Mouse (Mus musculus) hindbrain, postnatal 0 days (tissue): ENCODE data around the gene Pklr. TPM values are rescaled to one million over a fixed set of nuclear protein-coding genes. Genes with fewer than 3 reads are reported as not detected.
A peak's percentile ranks its signal among the peaks of the same experiment; 100 is the strongest.

Experiments used
- ATAC-seq: fragments of 200-750 bp; cut with Nextera tagmentation; 2 replicates; pipeline ENCODE4 v1.8.0; 2017; ENCODE audit warnings: mild to moderate bottlenecking, moderate TSS enrichment, moderate library complexity
- DNase-seq: peaks from one replicate; pipeline ENCODE4 v3.0.0-alpha.2; 2015; ENCODE audit warnings: low spot score
- H3K27ac ChIP-seq: fragments of 300-500 bp; sonication (generic); 2 replicates; pipeline ENCODE4 v1.5.1; 2014; ENCODE audit warnings: mild to moderate bottlenecking
- H3K27me3 ChIP-seq: fragments of 300-500 bp; sonication (generic); 2 replicates; pipeline ENCODE4 v1.6.1; 2014; ENCODE audit warnings: low read length, mixed read lengths; ENCODE audit not compliant: insufficient read depth
- H3K36me3 ChIP-seq: fragments of 300-500 bp; sonication (generic); 2 replicates; pipeline ENCODE4 v1.6.1; 2014; ENCODE audit warnings: low read length, mixed read lengths; ENCODE audit not compliant: insufficient read depth
- H3K4me1 ChIP-seq: fragments of 300-500 bp; sonication (generic); 2 replicates; pipeline ENCODE4 v1.6.1; 2014; ENCODE audit warnings: antibody characterized with exemption, low read length, mixed read lengths; ENCODE audit not compliant: insufficient read depth
- H3K4me2 ChIP-seq: fragments of 300-500 bp; sonication (generic); 2 replicates; pipeline ENCODE4 v1.6.1; 2014; ENCODE audit warnings: low read depth, mild to moderate bottlenecking, low read length, moderate library complexity, mixed read lengths
- H3K4me3 ChIP-seq: fragments of 300-500 bp; sonication (generic); 2 replicates; pipeline ENCODE4 v1.5.1; 2014; ENCODE audit warnings: low read length
- H3K9ac ChIP-seq: fragments of 300-500 bp; sonication (generic); replicated peaks from 2 replicates; pipeline ENCODE4 v1.6.1; 2014; ENCODE audit warnings: mild to moderate bottlenecking, low read length, moderate library complexity, mixed read lengths
- H3K9me3 ChIP-seq: fragments of 300-500 bp; sonication (generic); 2 replicates; pipeline ENCODE4 v1.6.1; 2016; ENCODE audit warnings: low read length, mixed read lengths
- CTCF ChIP-seq: IDR thresholded peaks from 2 replicates; pipeline ENCODE4 v1.5.1; 2016; ENCODE audit warnings: antibody characterized with exemption, control low read depth, low read depth
- whole genome bisulfite sequencing: fragments of 180-500 bp; shearing (Covaris S2); extraction: QIAGEN DNeasy Blood & Tissue Kit; methylation state at CpG from one replicate; pipeline ENCODE4 v1.1.7; 2014; 5-methylcytosine and 5-hydroxymethylcytosine counted together
- polyA plus RNA-seq: library from polyadenylated mRNA; unstranded; fragments of >200 nt; fragmentation: Nextera tagmentation; extraction: Ambion mirVana; gene quantifications from 2 replicates; pipeline ENCODE4 v1.2.1, GENCODE M21; 2015
- total RNA-seq: library from RNA; depleted of rRNA; stranded (reverse); fragments of >200 nt; gene quantifications from 2 replicates; pipeline ENCODE4 v1.2.3, GENCODE M21; 2014; rRNA removed

The Pklr gene
- total and polyA plus RNA-seq, 2 experiments from 2014 or later = 0.10 TPM; not detected in 1

GRCm38 (mm10) chr3:89188478-89188875 is 52.5 kb downstream of the Pklr start:
- WGBS = 70% methylated on average over 12 of the region's 12 CpGs
- Histone ChIP-seq H3K4me1 (0 out of 2 replicates have a peak, but pooled peaks cover 6% of the 10 kb centered on the region), H3K36me3 (no peaks in the 10 kb centered on the region), H3K4me2 (no peak overlapping the region), H3K9me3 (no peaks in the 10 kb centered on the region), H3K4me3 (no peak overlapping the region), H3K27me3 (no peaks in the 10 kb centered on the region), H3K9ac (no peak overlapping the region), H3K27ac (no peak overlapping the region)
- DNase-seq = no peak
- TF ChIP-seq CTCF = no peak
- no peak for ATAC-seq

- H3K4me2 ChIP-seq = no peak overlapping the region
- TF ChIP-seq CTCF = no peak
- no peaks in the 10 kb centered on the region for H3K36me3 ChIP-seq
- DNase-seq (no peak), ATAC-seq (no peak)
- H3K4me3 ChIP-seq = no peak overlapping the region
- H3K9me3 ChIP-seq = no peaks in the 10 kb centered on the region
- no peaks in the 10 kb centered on the region for H3K27me3 ChIP-seq
- H3K4me1 ChIP-seq = no peaks in the 10 kb centered on the region
- no peak overlapping the region for H3K27ac ChIP-seq
- 81% methylated on average over 8 of the region's 8 CpGs for WGBS
- H3K9ac ChIP-seq = no peak overlapping the region
Measured at GRCm38 (mm10) chr3:89190436-89190835, 54.5 kb downstream of the Pklr start.

DNA sequence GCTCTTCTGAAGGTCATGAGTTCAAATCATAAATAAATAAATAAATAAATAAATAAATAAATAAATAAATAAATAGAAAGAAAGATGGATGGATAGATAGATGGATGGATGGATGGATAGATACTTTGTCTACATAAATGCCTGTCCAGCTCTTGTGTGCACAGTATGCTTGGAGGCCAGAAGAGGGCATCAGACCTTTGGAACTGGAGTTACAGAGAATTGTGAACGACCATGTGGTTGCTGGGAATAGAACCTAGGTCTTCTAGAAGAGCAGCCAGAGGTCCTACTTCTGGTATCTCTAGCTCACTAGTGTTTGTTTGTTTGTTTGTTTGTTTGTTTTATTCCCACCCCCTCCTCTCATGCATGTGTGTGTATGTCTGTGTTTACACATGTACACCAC is 57.4 kb downstream of the Pklr start:
- H3K4me3 ChIP-seq = no peak overlapping the region
- no peaks in the 10 kb centered on the region for H3K9me3 ChIP-seq
- H3K4me2 ChIP-seq = no peak overlapping the region
- H3K27ac ChIP-seq = no peak overlapping the region
- WGBS = 86% methylated on average over 1 of the region's 1 CpGs
- H3K27me3 ChIP-seq = no peaks in the 10 kb centered on the region
- DNase-seq (no peak), ATAC-seq (no peak)
- peaks cover 7% of the 10 kb centered on the region; the same call in 1 of the 2 replicates for H3K4me1 ChIP-seq
- 0 out of 2 replicates have a peak, but pooled peaks have one; percentile 6 for TF ChIP-seq CTCF
- H3K36me3 ChIP-seq = no peaks in the 10 kb centered on the region
- no peak overlapping the region for H3K9ac ChIP-seq

- 95% methylated on average over 2 of the region's 2 CpGs for WGBS
Measured at GRCm38 (mm10) chr3:89193853-89194252, 57.9 kb downstream of the Pklr start.

More at GRCm38 (mm10) chr3:89193853-89194252, 57.9 kb downstream of the Pklr start:
- ATAC-seq (no peak), DNase-seq (no peak)
- no peaks in the 10 kb centered on the region for H3K36me3 ChIP-seq
- no peak overlapping the region for H3K4me3 ChIP-seq
- TF ChIP-seq CTCF = peak; percentile 48
- no peaks in the 10 kb centered on the region for H3K27me3 ChIP-seq
- H3K9ac ChIP-seq = no peak overlapping the region
- no peaks in the 10 kb centered on the region for H3K9me3 ChIP-seq
- no peak overlapping the region for H3K4me2 ChIP-seq
- H3K27ac ChIP-seq = no peak overlapping the region
- peaks cover 7% of the 10 kb centered on the region; the same call in 1 of the 2 replicates for H3K4me1 ChIP-seq

Other genes starting within 250 kb of the Pklr start
- gene Msto1, start 222.1 kb upstream of the Pklr start, total RNA-seq = 40.5 and 47.9 TPM in 2 replicates
- 45.9 and 48.8 TPM in 2 replicates for gene Msto1, start 222.1 kb upstream of the Pklr start, polyA plus RNA-seq
- 18.3 and 22.1 TPM in 2 replicates for gene Ash1l, start 185.5 kb upstream of the Pklr start, total RNA-seq
- gene Ash1l, start 185.5 kb upstream of the Pklr start, polyA plus RNA-seq = 14.4 and 16.1 TPM in 2 replicates
- gene Dap3, start 185.0 kb upstream of the Pklr start, total RNA-seq = 53.6 and 69.7 TPM in 2 replicates
- gene Dap3, start 185.0 kb upstream of the Pklr start, polyA plus RNA-seq = 117 and 118 TPM in 2 replicates
- gene Rusc1, start 42.8 kb upstream of the Pklr start, total RNA-seq = 190 and 197 TPM in 2 replicates
- 86.0 and 95.6 TPM in 2 replicates for gene Rusc1, start 42.8 kb upstream of the Pklr start, polyA plus RNA-seq
- not detected in 2 replicates for gene Gm43738, start 35.0 kb upstream of the Pklr start, total RNA-seq
- not detected in 2 replicates for gene Gm43738, start 35.0 kb upstream of the Pklr start, polyA plus RNA-seq
- 340 and 366 TPM in 2 replicates for gene Fdps, start 34.2 kb upstream of the Pklr start, total RNA-seq
- 310 and 341 TPM in 2 replicates for gene Fdps, start 34.2 kb upstream of the Pklr start, polyA plus RNA-seq
- gene Hcn3, start 24.1 kb downstream of the Pklr start, total RNA-seq = 83.8 and 85.7 TPM in 2 replicates
- gene Hcn3, start 24.1 kb downstream of the Pklr start, polyA plus RNA-seq = 33.5 and 38.1 TPM in 2 replicates
- 36.3 and 43.1 TPM in 2 replicates for gene Clk2, start 28.7 kb downstream of the Pklr start, total RNA-seq
- gene Clk2, start 28.7 kb downstream of the Pklr start, polyA plus RNA-seq = 13.3 and 13.7 TPM in 2 replicates
- gene Scamp3, start 41.3 kb downstream of the Pklr start, total RNA-seq = 60.4 and 77.5 TPM in 2 replicates
- gene Scamp3, start 41.3 kb downstream of the Pklr start, polyA plus RNA-seq = 139 and 143 TPM in 2 replicates
- gene Fam189b, start 47.0 kb downstream of the Pklr start, total RNA-seq = 15.2 and 19.7 TPM in 2 replicates
- 29.1 and 29.2 TPM in 2 replicates for gene Fam189b, start 47.0 kb downstream of the Pklr start, polyA plus RNA-seq
- 62.5 and 77.4 TPM in 2 replicates for gene Gba, start 66.8 kb downstream of the Pklr start, total RNA-seq
- gene Gba, start 66.8 kb downstream of the Pklr start, polyA plus RNA-seq = 45.8 and 46.8 TPM in 2 replicates
- 29.4 and 37.9 TPM in 2 replicates for gene Thbs3, start 79.0 kb downstream of the Pklr start, total RNA-seq
- 36.8 and 37.2 TPM in 2 replicates for gene Thbs3, start 79.0 kb downstream of the Pklr start, polyA plus RNA-seq
- 103 and 130 TPM in 2 replicates for gene Mtx1, start 90.9 kb downstream of the Pklr start, total RNA-seq
- gene Mtx1, start 90.9 kb downstream of the Pklr start, polyA plus RNA-seq = 186 TPM in 2 replicates
- gene Muc1, start 92.9 kb downstream of the Pklr start, total RNA-seq = 1.9 TPM in 2 replicates
- 0.82 and 1.5 TPM in 2 replicates for gene Muc1, start 92.9 kb downstream of the Pklr start, polyA plus RNA-seq
- 74.9 and 111 TPM in 2 replicates for gene Krtcap2, start 109.8 kb downstream of the Pklr start, total RNA-seq
- gene Krtcap2, start 109.8 kb downstream of the Pklr start, polyA plus RNA-seq = 250 and 268 TPM in 2 replicates
- 97.9 and 101 TPM in 2 replicates for gene Trim46, start 110.2 kb downstream of the Pklr start, total RNA-seq
- gene Trim46, start 110.2 kb downstream of the Pklr start, polyA plus RNA-seq = 42.9 and 49.8 TPM in 2 replicates
- 295 and 347 TPM in 2 replicates for gene Dpm3, start 123.2 kb downstream of the Pklr start, total RNA-seq
- 95.5 and 97.8 TPM in 2 replicates for gene Dpm3, start 123.2 kb downstream of the Pklr start, polyA plus RNA-seq
- gene Slc50a1, start 134.4 kb downstream of the Pklr start, total RNA-seq = 30.1 and 30.8 TPM in 2 replicates
- 47.2 and 49.1 TPM in 2 replicates for gene Slc50a1, start 134.4 kb downstream of the Pklr start, polyA plus RNA-seq
- 3.9 and 5.9 TPM in 2 replicates for gene Efna1, start 145.0 kb downstream of the Pklr start, total RNA-seq
- gene Efna1, start 145.0 kb downstream of the Pklr start, polyA plus RNA-seq = 7.4 and 10.9 TPM in 2 replicates
- 107 and 171 TPM in 2 replicates for gene Efna3, start 186.8 kb downstream of the Pklr start, total RNA-seq
- 57.0 and 61.4 TPM in 2 replicates for gene Efna3, start 186.8 kb downstream of the Pklr start, polyA plus RNA-seq
- gene Efna4, start 201.9 kb downstream of the Pklr start, total RNA-seq = 7.6 and 9.6 TPM in 2 replicates
- gene Efna4, start 201.9 kb downstream of the Pklr start, polyA plus RNA-seq = 3.5 and 4.2 TPM in 2 replicates
- 94.4 and 107 TPM in 2 replicates for gene Adam15, start 213.9 kb downstream of the Pklr start, total RNA-seq
- 67.6 and 73.2 TPM in 2 replicates for gene Adam15, start 213.9 kb downstream of the Pklr start, polyA plus RNA-seq
- 0.07 and 0.31 TPM in 2 replicates for gene Dcst2, start 225.8 kb downstream of the Pklr start, total RNA-seq
- 0.20 and 0.42 TPM in 2 replicates for gene Dcst2, start 225.8 kb downstream of the Pklr start, polyA plus RNA-seq
- gene Dcst1, start 229.1 kb downstream of the Pklr start, total RNA-seq = 0.05 TPM in 1 of 2 replicates, not detected in the other
- gene Dcst1, start 229.1 kb downstream of the Pklr start, polyA plus RNA-seq = 1.00 and 1.1 TPM in 2 replicates